Mouse (Mus musculus) brain, embryonic 14.5 days (tissue): ENCODE data around the gene Frem2.

Experiments used
- CTCF ChIP-seq: fragments of 200-500 bp; IDR thresholded peaks from 2 replicates; pipeline ENCODE4 v1.5.1; 2012; ENCODE audit warnings: inconsistent platforms, mild to moderate bottlenecking, moderate library complexity, borderline replicate concordance; ENCODE audit not compliant: insufficient read depth, insufficient read length; ENCODE audit errors: extremely low read depth
- POLR2A ChIP-seq: fragments of 200-500 bp; IDR thresholded peaks from 2 replicates; pipeline ENCODE4 v1.6.1; 2012; ENCODE audit warnings: mild to moderate bottlenecking, inconsistent platforms, borderline replicate concordance; ENCODE audit not compliant: poor library complexity, insufficient read depth, insufficient read length, severe bottlenecking; ENCODE audit errors: extremely low read depth

- TF ChIP-seq CTCF (no peak), POLR2A (no peak)
These were observed 183.0 kb downstream of the Frem2 start for GRCm38 (mm10) chr3:53474179-53474578.
